8 mouse cellular contexts compared by ENCODE assay signal in the genomic region with DNA sequence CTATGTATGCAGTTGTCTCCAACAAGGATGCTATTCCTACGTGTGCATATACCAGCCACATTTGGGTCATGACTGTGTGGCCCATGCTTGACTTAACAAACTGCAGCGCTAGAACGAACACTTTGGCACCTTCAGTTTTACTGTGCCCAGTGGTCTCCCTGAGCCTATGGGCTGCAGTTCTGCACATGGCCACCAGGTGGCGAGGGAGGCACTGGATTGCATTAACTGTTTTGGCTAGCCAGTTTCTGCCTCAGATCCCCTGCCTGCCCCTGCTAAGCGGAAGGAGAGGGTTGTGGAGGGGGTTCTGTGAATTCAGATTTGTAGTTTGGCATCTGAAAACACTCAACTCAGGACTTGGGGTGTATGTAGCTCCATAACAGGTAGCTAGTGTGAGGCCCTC.
A peak's percentile ranks its signal among the peaks of the same experiment; 100 is the strongest.
DNase-seq lines count a peak whose midpoint lies in the region; ATAC-seq lines count a peak whose summit lies in the region.

No protein-coding gene starts in this region.

- no peak overlapping the region for H3K4me3 ChIP-seq in intestine, embryonic 16.5 days (ENCODE audit: low read length)
- H3K4me3 ChIP-seq in midbrain, embryonic 12.5 days: no peak overlapping the region

- H3K4me1 ChIP-seq in intestine, embryonic 16.5 days (ENCODE audit: control insufficient read depth, insufficient read depth, low read length): no peaks in the 10 kb centered on the region
- peaks cover 9% of the 10 kb centered on the region; the same call in 1 of the 2 replicates for H3K4me1 ChIP-seq in midbrain, embryonic 12.5 days

- peak; percentile 65 to 90 for DNase-seq in adrenal gland, adult (ENCODE audit: inconsistent age in 2 of 2, low spot score in 1 of 2)
- peak; percentile 80 to 83 for DNase-seq in cerebellum, postnatal 36 days
- peak; percentile 87 for DNase-seq in gastrocnemius, postnatal 10 days
- peak; percentile 79 to 81 for DNase-seq in left cerebral cortex, postnatal 36 days (ENCODE audit: low spot score in 2 of 2)
- DNase-seq in right cerebral cortex, postnatal 36 days (ENCODE audit: low spot score in 2 of 2): peak; percentile 52 to 72
- peak; percentile 53 for DNase-seq in yolk sac, embryonic 10.5 days (ENCODE audit: low spot score)

- no peaks in the 10 kb centered on the region for H3K27me3 ChIP-seq in intestine, embryonic 16.5 days (replicated peaks; ENCODE audit: control insufficient read depth, insufficient read depth, low read length)
- H3K27me3 ChIP-seq in midbrain, embryonic 12.5 days: no peaks in the 10 kb centered on the region

- 30% methylated on average over 5 of the region's 5 CpGs for whole genome bisulfite sequencing in intestine, embryonic 16.5 days
- WGBS in midbrain, embryonic 12.5 days: 40% methylated on average over 5 of the region's 5 CpGs

- H3K4me2 ChIP-seq in intestine, embryonic 16.5 days (ENCODE audit: low read depth, low read length): no peak overlapping the region
- H3K4me2 ChIP-seq in midbrain, embryonic 12.5 days (replicated peaks): no peak overlapping the region

- peak; percentile 22; the same call in 1 of the 2 replicates for ATAC-seq in intestine, embryonic 16.5 days
- 0 out of 2 replicates have a peak, but pooled peaks have one; percentile 31 for ATAC-seq in midbrain, embryonic 12.5 days (ENCODE audit: low FRiP score, low read depth)

- intact Hi-C loops in left cerebral cortex, postnatal 36 days (cut with DNase I): loop anchor here (10.0 kb wide), 1 partner anchor 132 kb away; no protein-coding TSS in a partner anchor

- H3K9me3 ChIP-seq in intestine, embryonic 16.5 days (ENCODE audit: control insufficient read depth, low read length): no peaks in the 10 kb centered on the region
- no peaks in the 10 kb centered on the region for H3K9me3 ChIP-seq in midbrain, embryonic 12.5 days

- no peak overlapping the region for H3K9ac ChIP-seq in intestine, embryonic 16.5 days (ENCODE audit: low read depth, low read length)
- H3K9ac ChIP-seq in midbrain, embryonic 12.5 days (replicated peaks): no peak overlapping the region

- H3K27ac ChIP-seq in intestine, embryonic 16.5 days (ENCODE audit: low read length): no peak overlapping the region
- peak overlapping the region; percentile 36; the same call in 1 of the 2 replicates for H3K27ac ChIP-seq in midbrain, embryonic 12.5 days (replicated peaks)

- H3K36me3 ChIP-seq in intestine, embryonic 16.5 days (ENCODE audit: control insufficient read depth, insufficient read depth, low read length): peaks cover 18% of the 10 kb centered on the region
- H3K36me3 ChIP-seq in midbrain, embryonic 12.5 days: peaks cover 42% of the 10 kb centered on the region
